Comparison of ENCODE assay signal across 14 mouse cellular contexts in genomic region chr8:125776800-125777199, GRCm38 (mm10). TPM values are rescaled to one million over a fixed set of nuclear protein-coding genes. Genes with fewer than 3 reads are reported as not detected.
A peak's percentile ranks its signal among the peaks of the same experiment; 100 is the strongest.
DNase-seq lines count a peak whose midpoint lies in the region; ATAC-seq and TF ChIP-seq lines count a peak whose summit lies in the region.
"Had no signal": no experiment of that assay in that cellular context is flagged by ENCODE, and none has a peak within 500 bp of the region (broad histone marks: within the 10 kb centered on the region; RNA-seq: fewer than 3 reads in every experiment).

No protein-coding gene starts in this region.

- H3K4me3 ChIP-seq in lung, postnatal 0 days (ENCODE audit: low read depth, low read length), result no peak overlapping the region
- H3K4me3 ChIP-seq: embryonic facial prominence, embryonic 10.5 days; forebrain, embryonic 15.5 days; liver, embryonic 15.5 days had no signal

- peak; percentile 31 for DNase-seq in adrenal gland, adult 8-10 months
- DNase-seq in adrenal gland, postnatal 4 days (ENCODE audit: low spot score in 2 of 2), result no peak
- peak; percentile 68 for DNase-seq in urinary bladder, postnatal 14 days (ENCODE audit: low spot score)
- no peak for DNase-seq in urinary bladder, postnatal 10 days (ENCODE audit: low spot score)
- peak; percentile 94 for DNase-seq in lung, postnatal 0 days (ENCODE audit: low spot score)
- no peak for DNase-seq in embryo, embryonic 9.5 days (ENCODE audit: extremely low spot score)
- no peak for DNase-seq in retina, postnatal 1 day
- DNase-seq in kidney, adult 8-10 months, result no peak
- DNase-seq: cerebellum, adult 18-20 months; gastrocnemius, postnatal 25 days; thymus, postnatal 36 days had no signal

- H3K27me3 ChIP-seq in lung, postnatal 0 days (replicated peaks; ENCODE audit: insufficient read depth, low read length), result no peaks in the 10 kb centered on the region
- H3K27me3 ChIP-seq: forebrain, embryonic 15.5 days; liver, embryonic 15.5 days had no signal

- ATAC-seq in lung, postnatal 0 days, result peak; percentile 90
- ATAC-seq: forebrain, embryonic 15.5 days had no signal

- no peak for TF ChIP-seq CTCF in lung, postnatal 0 days (IDR thresholded peaks at IDR 0.05)

- no peak overlapping the region for H3K9ac ChIP-seq in lung, postnatal 0 days (replicated peaks; ENCODE audit: low read depth)
- H3K9ac ChIP-seq: forebrain, embryonic 15.5 days; liver, embryonic 15.5 days had no signal

- H3K9me3 ChIP-seq in lung, postnatal 0 days (ENCODE audit: low read length), result no peaks in the 10 kb centered on the region
- H3K9me3 ChIP-seq: embryonic facial prominence, embryonic 10.5 days; forebrain, embryonic 15.5 days; liver, embryonic 15.5 days had no signal

- no peak overlapping the region for H3K4me2 ChIP-seq in lung, postnatal 0 days (replicated peaks; ENCODE audit: low read depth, low read length)
- H3K4me2 ChIP-seq: forebrain, embryonic 15.5 days; liver, embryonic 15.5 days had no signal

- H3K4me1 ChIP-seq in lung, postnatal 0 days (ENCODE audit: insufficient read depth, low read depth, low read length), result no peaks in the 10 kb centered on the region; the same call in 1 of the 2 replicates
- H3K4me1 ChIP-seq: forebrain, embryonic 15.5 days had no signal

- WGBS in lung, postnatal 0 days, result 30% methylated on average over 6 of the region's 6 CpGs

- peak; percentile 54; the same call in 1 of the 2 replicates for TF ChIP-seq EP300 in lung, postnatal 0 days (IDR thresholded peaks at IDR 0.05)

- no peaks in the 10 kb centered on the region for H3K36me3 ChIP-seq in lung, postnatal 0 days (ENCODE audit: insufficient read depth, low read length)
- H3K36me3 ChIP-seq: embryonic facial prominence, embryonic 10.5 days; forebrain, embryonic 15.5 days; liver, embryonic 15.5 days had no signal

- peak overlapping the region; percentile 64 for H3K27ac ChIP-seq in lung, postnatal 0 days (ENCODE audit: low read length)
- H3K27ac ChIP-seq: embryonic facial prominence, embryonic 10.5 days; forebrain, embryonic 15.5 days; liver, embryonic 15.5 days had no signal

RNA-seq across cellular contexts. Expression of gene Ntpcr, which starts 47.0 kb away (rescaled TPM):
- 10 to 100 TPM; 21.1 to 25.4 (median 23.7) TPM for total RNA-seq in adrenal gland, adult 8-10 months (2022)
- 10 to 100 TPM; 22.5 to 24.4 TPM for total RNA-seq in adrenal gland, postnatal 4 days (2021)
- polyA plus RNA-seq in lung, postnatal 0 days (2015; fragmentation: Nextera tagmentation; extraction: Ambion mirVana), result 31.2 and 34.0 TPM in 2 replicates

Comparison
In these comparisons a context has a peak if more than half of its experiments do, and no peak if none do; other contexts are left out.
1. DNase-seq: peak in adrenal gland, adult 8-10 months (single experiment), urinary bladder, postnatal 14 days (single experiment) and lung, postnatal 0 days (single experiment); none in adrenal gland, postnatal 4 days (0 of 2), urinary bladder, postnatal 10 days (single experiment), embryo, embryonic 9.5 days (single experiment), retina, postnatal 1 day (single experiment) and kidney, adult 8-10 months (0 of 2).